ENCODE assay signal across 11 mouse cellular contexts in the genomic region with DNA sequence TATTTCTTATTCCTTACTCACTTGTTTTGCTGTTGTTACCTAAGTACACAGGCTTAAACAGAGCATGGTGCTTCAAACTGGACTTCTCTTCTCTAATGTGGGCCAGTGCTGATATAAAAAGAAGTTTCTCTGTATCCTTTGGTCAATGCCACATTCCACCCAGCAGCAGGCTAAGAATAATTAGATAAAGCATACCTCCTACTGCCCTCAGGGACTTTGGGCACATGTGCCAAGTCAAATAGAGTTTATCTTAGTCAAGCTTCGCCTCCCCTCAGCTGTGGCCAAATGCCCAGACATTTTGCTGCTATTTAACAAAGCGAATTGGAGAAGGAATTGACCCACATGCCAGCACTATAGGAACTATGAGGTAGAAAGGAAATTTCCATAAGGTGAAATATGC.
DNase-seq lines count a peak whose midpoint lies in the region; ATAC-seq and TF ChIP-seq lines count a peak whose summit lies in the region.
"Had no signal": no experiment of that assay in that cellular context is flagged by ENCODE, and none has a peak within 500 bp of the region (broad histone marks: within the 10 kb centered on the region; RNA-seq: fewer than 3 reads in every experiment).

No protein-coding gene starts in this region.

- H3K9ac ChIP-seq in hindbrain, postnatal 0 days (replicated peaks; ENCODE audit: low read length), result no peak overlapping the region
- H3K9ac ChIP-seq: embryonic facial prominence, embryonic 12.5 days had no signal

- 25% methylated on average over 2 of the region's 2 CpGs for WGBS in hindbrain, postnatal 0 days

- TF ChIP-seq CTCF in hindbrain, postnatal 0 days (IDR thresholded peaks at IDR 0.05; ENCODE audit: low read depth), result peak; percentile 16; the same call in 1 of the 2 replicates

- intact Hi-C loops in gastrocnemius, postnatal 36 days (cut with DNase I), result no loop called here

- H3K4me3 ChIP-seq in hindbrain, postnatal 0 days (ENCODE audit: low read length), result no peak overlapping the region
- H3K4me3 ChIP-seq: embryonic facial prominence, embryonic 12.5 days; left cerebral cortex, adult 2 months had no signal

- no peak overlapping the region for H3K27ac ChIP-seq in hindbrain, postnatal 0 days
- H3K27ac ChIP-seq: embryonic facial prominence, embryonic 12.5 days; left cerebral cortex, adult 2 months had no signal

- no peak for DNase-seq in frontal cortex, postnatal 25 days (ENCODE audit: low spot score in 2 of 2)
- peak; percentile 39 for DNase-seq in retina, postnatal 1 day
- no peak for DNase-seq in retina, embryonic 14.5 days (ENCODE audit: low spot score)
- peak; percentile 75 for DNase-seq in hindbrain, postnatal 0 days (ENCODE audit: low spot score)
- DNase-seq in testis, postnatal 14 days (ENCODE audit: low spot score), result peak; percentile 75
- no peak for DNase-seq in gastrocnemius, postnatal 36 days
- DNase-seq: lung, postnatal 14 days had no signal

- 0 out of 2 replicates have a peak, but pooled peaks have one; percentile 21 for ATAC-seq in frontal cortex, adult (ENCODE audit: low TSS enrichment)
- 0 out of 2 replicates have a peak, but pooled peaks have one; percentile 30 for ATAC-seq in hindbrain, postnatal 0 days
- ATAC-seq in CD4-positive, CD25-positive, alpha-beta regulatory T cell, adult 4 months, result no peak

- no peaks in the 10 kb centered on the region for H3K27me3 ChIP-seq in hindbrain, postnatal 0 days (ENCODE audit: insufficient read depth, low read length)
- H3K27me3 ChIP-seq: embryonic facial prominence, embryonic 12.5 days had no signal

- no peaks in the 10 kb centered on the region for H3K9me3 ChIP-seq in hindbrain, postnatal 0 days (ENCODE audit: low read length)
- H3K9me3 ChIP-seq: embryonic facial prominence, embryonic 12.5 days had no signal

- no peak overlapping the region for H3K4me2 ChIP-seq in hindbrain, postnatal 0 days (ENCODE audit: low read depth, low read length)
- H3K4me2 ChIP-seq: embryonic facial prominence, embryonic 12.5 days had no signal

- H3K36me3 ChIP-seq in hindbrain, postnatal 0 days (ENCODE audit: insufficient read depth, low read length), result no peaks in the 10 kb centered on the region
- H3K36me3 ChIP-seq: embryonic facial prominence, embryonic 12.5 days had no signal

- no peaks in the 10 kb centered on the region for H3K4me1 ChIP-seq in hindbrain, postnatal 0 days (ENCODE audit: insufficient read depth, low read length)
- H3K4me1 ChIP-seq: embryonic facial prominence, embryonic 12.5 days had no signal

Comparison
In these comparisons a context has a peak if more than half of its experiments do, and no peak if none do; other contexts are left out.
1. DNase-seq: peak in retina, postnatal 1 day (single experiment), hindbrain, postnatal 0 days (single experiment) and testis, postnatal 14 days (single experiment); none in frontal cortex, postnatal 25 days (0 of 2), retina, embryonic 14.5 days (single experiment) and gastrocnemius, postnatal 36 days (0 of 2).